Mouse (Mus musculus) heart, embryonic 14.5 days (tissue): ENCODE results near the gene Flrt1. TPM values are rescaled to one million over a fixed set of nuclear protein-coding genes. Genes with fewer than 3 reads are reported as not detected.
"Not testable (repeated sequence)": the region's sequence is repeated elsewhere in the genome, so short reads cannot be mapped to it uniquely, and the experiment has no call there.

Experiments used
- ATAC-seq: fragments of 200-750 bp; cut with Nextera tagmentation; 2 replicates; pipeline ENCODE4 v1.8.0; 2017; ENCODE audit warnings: low read depth, moderate TSS enrichment; ENCODE audit not compliant: insufficient number of reproducible peaks, insufficient read depth, low FRiP score
- H3K27ac ChIP-seq, 2 experiments: fragments of 200-500 bp in 1 of 2; fragments of 300-500 bp in 1 of 2; sonication (generic) in 1 of 2; replicated peaks in 1 of 2; 2 replicates each; pipeline ENCODE4 v1.5.1; 2012 to 2014; ENCODE audit warnings: low read depth in 2 of 2, low read length in 2 of 2, control low read depth in 1 of 2, mild to moderate bottlenecking in 1 of 2, mixed read lengths in 1 of 2; ENCODE audit not compliant: control insufficient read depth in 1 of 2, insufficient read depth in 1 of 2
- H3K27me3 ChIP-seq: fragments of 300-500 bp; sonication (generic); 2 replicates; pipeline ENCODE4 v1.6.1; 2014; ENCODE audit warnings: mild to moderate bottlenecking, low read length, control low read depth; ENCODE audit not compliant: control insufficient read depth, insufficient read depth
- H3K36me3 ChIP-seq: fragments of 300-500 bp; sonication (generic); 2 replicates; pipeline ENCODE4 v1.6.1; 2014; ENCODE audit warnings: mild to moderate bottlenecking, control low read depth, low read length, mixed read lengths; ENCODE audit not compliant: control insufficient read depth, insufficient read depth
- H3K4me1 ChIP-seq, 2 experiments: fragments of 200-500 bp in 1 of 2; fragments of 300-500 bp in 1 of 2; sonication (generic) in 1 of 2; 2 replicates each; pipeline ENCODE4 v1.6.1; 2012 to 2014; ENCODE audit warnings: low read length in 2 of 2, control low read depth in 1 of 2, mixed read lengths in 1 of 2; ENCODE audit not compliant: control insufficient read depth in 2 of 2, insufficient read depth in 2 of 2
- H3K4me2 ChIP-seq: fragments of 300-500 bp; sonication (generic); 2 replicates; pipeline ENCODE4 v1.6.1; 2014; ENCODE audit warnings: mild to moderate bottlenecking, low read length
- H3K4me3 ChIP-seq, 2 experiments: fragments of 200-500 bp in 1 of 2; fragments of 300-500 bp in 1 of 2; sonication (generic) in 1 of 2; 2 replicates each; pipeline ENCODE4 v1.5.1; 2012 to 2014; ENCODE audit warnings: low read length in 2 of 2, mild to moderate bottlenecking in 2 of 2, control low read depth in 1 of 2, low read depth in 1 of 2, moderate library complexity in 1 of 2; ENCODE audit not compliant: control insufficient read depth in 1 of 2, insufficient read depth in 1 of 2
- H3K9ac ChIP-seq: fragments of 300-500 bp; sonication (generic); 2 replicates; pipeline ENCODE4 v1.6.1; 2014; ENCODE audit warnings: mild to moderate bottlenecking, low read length
- H3K9me3 ChIP-seq: fragments of 300-500 bp; sonication (generic); 2 replicates; pipeline ENCODE4 v1.6.1; 2016; ENCODE audit warnings: low read length, control low read depth; ENCODE audit not compliant: control insufficient read depth
- WGBS: fragments of 180-500 bp; shearing (Covaris S2); extraction: QIAGEN DNeasy Blood & Tissue Kit; methylation state at CpG from one replicate; pipeline ENCODE4 v1.1.7; 2014; 5-methylcytosine and 5-hydroxymethylcytosine counted together
- polyA plus RNA-seq: library from polyadenylated mRNA; unstranded; fragments of >200 nt; fragmentation: Nextera tagmentation; extraction: Ambion mirVana; gene quantifications from 2 replicates; pipeline ENCODE4 v1.2.1, GENCODE M21; 2014

The Flrt1 gene
- polyA plus RNA-seq, 1 experiment from 2014 or later: 1.5 TPM

- Histone ChIP-seq H3K27me3 (no peaks in the 10 kb centered on the region), H3K4me2 (peak overlapping the region; percentile 99), H3K27ac (peak overlapping the region; percentile 87 to 90), H3K4me3 (peak overlapping the region; percentile 71 to 78), H3K9ac (peak overlapping the region; percentile 84), H3K4me1 (peaks cover 24% of the 10 kb centered on the region in 2 experiments), H3K36me3 (no peaks in the 10 kb centered on the region), H3K9me3 (no peaks in the 10 kb centered on the region)
- under 1% methylated on average over 15 of the region's 15 CpGs for WGBS
- ATAC-seq: peak; percentile 76
Observed at GRCm38 (mm10) chr19:7057722-7058207, 47.8 kb downstream of the Flrt1 start.

DNA sequence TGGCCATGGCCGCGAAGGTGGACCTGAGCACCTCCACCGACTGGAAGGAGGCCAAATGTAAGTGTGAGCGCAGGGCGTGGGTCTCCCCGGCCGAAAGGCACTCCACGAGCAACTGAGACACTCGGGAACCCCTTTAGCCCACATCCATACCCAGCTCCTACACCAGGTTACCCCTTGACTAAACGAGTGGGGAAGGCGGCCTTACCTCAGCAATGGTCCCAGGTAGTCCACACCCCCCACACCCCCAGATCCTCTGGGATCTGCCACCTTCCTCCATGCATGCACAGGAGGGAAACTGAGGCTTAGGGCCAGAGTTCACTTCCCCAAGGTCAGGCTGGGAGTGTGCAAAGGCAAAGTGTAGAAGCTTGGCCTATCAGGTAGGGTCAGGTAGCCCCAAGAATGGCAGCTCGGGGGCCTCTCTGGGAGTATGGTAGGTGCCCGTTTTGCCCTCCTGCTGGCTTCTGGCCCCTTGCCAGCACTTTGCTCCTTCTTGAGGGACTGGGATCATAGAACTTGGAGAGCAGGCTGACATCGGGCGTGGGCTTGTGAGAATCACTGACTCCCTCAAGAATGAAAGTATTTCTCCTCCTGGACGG is 48.3 kb downstream of the Flrt1 start:
- no peaks in the 10 kb centered on the region for H3K36me3 ChIP-seq
- peak overlapping the region; percentile 99 for H3K4me2 ChIP-seq
- H3K27me3 ChIP-seq: no peaks in the 10 kb centered on the region
- ATAC-seq: peak; percentile 27; the same call in 1 of the 2 replicates
- H3K9ac ChIP-seq: peak overlapping the region; percentile 84
- H3K4me1 ChIP-seq: peaks cover 24% of the 10 kb centered on the region in 2 experiments
- peak overlapping the region; percentile 87 to 90 for H3K27ac ChIP-seq
- 1% methylated on average over 16 of the region's 16 CpGs for WGBS
- peak overlapping the region; percentile 71 to 78 for H3K4me3 ChIP-seq
- no peaks in the 10 kb centered on the region for H3K9me3 ChIP-seq

DNA sequence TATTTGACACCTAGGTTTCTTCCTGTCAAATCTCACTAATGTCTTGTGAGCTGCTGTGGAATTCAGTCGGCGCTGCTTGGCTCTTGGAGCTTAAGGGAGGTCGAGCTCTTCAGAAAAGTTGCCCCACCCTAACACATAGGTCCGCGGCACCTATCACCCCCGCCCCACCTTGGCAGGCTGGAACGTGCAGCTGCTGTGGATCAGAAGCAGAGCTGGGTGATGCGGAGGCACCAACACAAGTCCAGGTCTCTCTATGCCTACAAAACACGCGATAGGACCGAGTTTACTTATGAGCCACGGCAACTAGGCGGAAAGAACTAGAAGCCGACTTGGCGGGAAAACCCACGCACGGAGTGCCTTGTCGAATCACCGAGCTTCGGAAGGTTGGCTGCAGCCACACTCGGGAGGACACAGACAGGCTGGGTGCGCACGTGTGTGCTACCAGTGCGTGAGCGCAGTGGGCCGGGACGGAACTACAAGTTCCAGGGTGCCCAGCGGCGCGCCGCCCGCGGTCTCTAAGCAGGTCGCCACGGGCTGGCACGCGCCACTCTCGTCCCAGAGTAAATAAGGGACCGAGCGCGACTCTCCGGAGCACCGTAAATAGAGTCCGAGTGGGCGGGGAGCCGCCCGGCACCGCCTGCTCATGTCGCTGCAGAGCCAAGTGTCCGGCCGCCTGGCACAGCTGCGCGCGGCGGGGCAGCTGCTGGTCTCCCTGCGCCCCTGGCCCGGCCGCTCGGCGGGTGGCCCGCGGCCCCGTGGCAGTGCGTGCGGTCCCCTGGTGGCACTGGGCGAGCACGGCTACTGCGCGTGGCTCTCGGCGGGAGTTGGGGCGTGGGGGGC is 49.1 kb downstream of the Flrt1 start, which contains the start of gene Macrod1:
Macrod1 (plus strand) TSS at position 563 of the 840 bp plus-strand sequence.
- under 1% methylated on average over 71 of the region's 72 CpGs for WGBS
- H3K9ac ChIP-seq: peak within 1 kb of the TSS; percentile 84
- H3K4me1 ChIP-seq: peaks cover 24% of the 10 kb centered on the region in 2 experiments
- peak within 1 kb of the TSS; percentile 87 to 90 for H3K27ac ChIP-seq
- no peaks in the 10 kb centered on the region for H3K36me3 ChIP-seq
- H3K27me3 ChIP-seq: no peaks in the 10 kb centered on the region
- peak; percentile 72 for ATAC-seq
- H3K9me3 ChIP-seq: no peaks in the 10 kb centered on the region
- H3K4me2 ChIP-seq: peak within 1 kb of the TSS; percentile 99
- peak within 1 kb of the TSS; percentile 71 to 78 for H3K4me3 ChIP-seq

GRCm38 (mm10) chr19:7055173-7055572 is 50.4 kb downstream of the Flrt1 start:
- no peaks in the 10 kb centered on the region for H3K36me3 ChIP-seq
- H3K4me2 ChIP-seq: peak overlapping the region; percentile 18; the same call in 1 of the 2 replicates
- H3K27ac ChIP-seq: peak overlapping the region; percentile 7 to 62; a peak in 3 of 4 replicates
- H3K4me3 ChIP-seq: no peak overlapping the region
- no peaks in the 10 kb centered on the region for H3K9me3 ChIP-seq
- no peak overlapping the region for H3K9ac ChIP-seq
- no peaks in the 10 kb centered on the region for H3K27me3 ChIP-seq
- 34% methylated on average over 3 of the region's 3 CpGs for WGBS
- ATAC-seq: no peak
- peaks cover 24% of the 10 kb centered on the region in 2 experiments for H3K4me1 ChIP-seq

- WGBS: 40% methylated on average over 10 of the region's 10 CpGs
- Histone ChIP-seq H3K4me1 (peaks cover 24% of the 10 kb centered on the region in 2 experiments), H3K27ac (peak overlapping the region; percentile 7 to 62; a peak in 3 of 4 replicates), H3K9me3 (no peaks in the 10 kb centered on the region), H3K27me3 (no peaks in the 10 kb centered on the region), H3K9ac (no peak overlapping the region), H3K4me3 (no peak overlapping the region), H3K4me2 (peak overlapping the region; percentile 18; the same call in 1 of the 2 replicates), H3K36me3 (no peaks in the 10 kb centered on the region)
- ATAC-seq: no peak
Observed at GRCm38 (mm10) chr19:7054772-7055171, 50.8 kb downstream of the Flrt1 start.

- ATAC-seq: not testable (repeated sequence)
Observed at GRCm38 (mm10) chr19:7053382-7053781, 52.1 kb downstream of the Flrt1 start.

GRCm38 (mm10) chr19:7044706-7045105 is 60.8 kb downstream of the Flrt1 start:
- H3K4me2 ChIP-seq: no peak overlapping the region
- 15% methylated on average over 4 of the region's 4 CpGs for WGBS
- no peaks in the 10 kb centered on the region for H3K9me3 ChIP-seq
- H3K4me3 ChIP-seq: no peak overlapping the region
- no peak for ATAC-seq
- H3K9ac ChIP-seq: peak overlapping the region; percentile 42
- H3K36me3 ChIP-seq: no peaks in the 10 kb centered on the region
- H3K27ac ChIP-seq: peak overlapping the region; percentile 67 to 90
- H3K27me3 ChIP-seq: no peaks in the 10 kb centered on the region
- H3K4me1 ChIP-seq: peaks cover 12 to 13% of the 10 kb centered on the region in 2 experiments

More at GRCm38 (mm10) chr19:7053382-7053781, 52.1 kb downstream of the Flrt1 start:
- H3K9me3 ChIP-seq, H3K4me2 ChIP-seq, H3K36me3 ChIP-seq, H3K4me3 ChIP-seq, H3K9ac ChIP-seq, H3K27ac ChIP-seq, H3K27me3 ChIP-seq: not testable (repeated sequence)
- 90% methylated on average over 4 of the region's 4 CpGs for WGBS
- H3K4me1 ChIP-seq: peaks cover 20 to 21% of the 10 kb centered on the region in 2 experiments
